Mouse (Mus musculus) T-cell, adult 2 months (primary cell): ENCODE results near the gene Cd300lf.

Source experiments
- DNase-seq: peaks from one replicate; pipeline ENCODE4 v3.0.0; 2022; ENCODE audit warnings: low spot score

Cd300lf gene

DNA sequence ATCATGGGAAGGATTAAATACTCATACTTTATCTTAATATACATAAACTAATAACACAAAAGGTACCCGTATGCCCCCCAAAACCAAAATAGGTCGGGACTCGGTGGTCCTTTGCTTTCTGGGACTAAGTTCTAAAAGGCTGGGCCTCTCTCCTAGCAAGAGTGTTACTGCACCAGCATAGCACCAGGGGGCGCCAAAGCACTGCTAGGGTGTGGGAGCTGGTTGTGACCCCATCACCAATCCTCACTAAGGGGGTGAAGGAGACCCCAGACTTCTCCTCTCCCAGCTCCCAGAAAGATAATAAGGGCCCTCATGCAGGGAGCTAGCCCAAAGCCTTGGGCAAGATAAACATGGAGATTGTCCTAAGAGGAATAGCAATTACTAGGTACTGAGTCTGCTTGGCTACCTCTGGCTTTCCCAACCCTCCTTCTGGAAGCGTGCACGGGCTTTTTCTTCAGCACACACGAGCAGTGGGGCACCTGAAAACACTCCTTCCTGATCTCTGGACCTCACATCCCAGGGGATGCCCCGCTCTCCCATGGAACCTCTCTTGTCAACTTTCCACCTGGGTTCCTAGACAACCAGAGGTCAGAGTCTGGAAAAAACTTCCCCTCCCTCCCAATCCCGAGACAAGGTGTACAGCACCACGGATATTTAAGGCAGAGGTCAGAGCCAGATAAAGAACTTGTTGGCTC, 27.2 kb upstream of the Cd300lf start:
- peak; percentile 74 for DNase-seq

DNA sequence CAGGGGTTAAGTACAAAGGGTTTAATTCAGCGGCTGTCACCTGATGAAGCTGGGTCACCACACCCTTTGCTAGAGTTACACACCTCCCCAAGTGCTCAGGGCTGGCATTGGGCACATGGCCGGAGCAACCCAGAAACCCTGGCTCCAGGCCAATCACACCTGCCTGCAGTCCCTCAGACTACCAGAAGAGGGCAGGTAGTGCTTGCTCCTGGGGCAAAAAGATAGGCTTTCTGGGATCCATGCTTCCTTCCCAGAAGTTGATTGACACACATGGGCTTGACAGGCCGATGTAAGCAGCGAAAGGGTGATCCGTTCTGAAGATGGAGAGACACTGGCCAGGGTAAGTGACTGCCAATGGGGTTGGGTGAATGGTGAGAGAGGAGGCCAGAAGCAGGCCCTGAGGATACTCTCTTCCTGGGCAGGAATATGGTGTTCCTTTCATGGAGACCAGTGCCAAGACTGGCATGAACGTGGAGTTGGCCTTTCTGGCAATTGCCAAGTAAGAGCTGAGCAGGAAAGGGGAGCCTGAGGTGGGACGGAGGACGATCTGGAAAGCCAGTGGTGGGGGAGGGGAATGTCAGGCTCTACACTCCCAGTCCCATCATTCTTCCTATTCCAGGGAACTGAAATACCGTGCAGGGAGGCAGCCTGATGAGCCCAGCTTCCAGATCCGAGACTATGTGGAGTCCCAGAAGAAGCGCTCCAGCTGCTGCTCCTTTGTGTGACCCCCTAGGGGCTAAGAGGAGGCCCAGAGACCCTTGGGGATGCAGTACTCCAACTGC, 26.4 kb upstream of the Cd300lf start:
- peak; percentile 64 for DNase-seq

DNA sequence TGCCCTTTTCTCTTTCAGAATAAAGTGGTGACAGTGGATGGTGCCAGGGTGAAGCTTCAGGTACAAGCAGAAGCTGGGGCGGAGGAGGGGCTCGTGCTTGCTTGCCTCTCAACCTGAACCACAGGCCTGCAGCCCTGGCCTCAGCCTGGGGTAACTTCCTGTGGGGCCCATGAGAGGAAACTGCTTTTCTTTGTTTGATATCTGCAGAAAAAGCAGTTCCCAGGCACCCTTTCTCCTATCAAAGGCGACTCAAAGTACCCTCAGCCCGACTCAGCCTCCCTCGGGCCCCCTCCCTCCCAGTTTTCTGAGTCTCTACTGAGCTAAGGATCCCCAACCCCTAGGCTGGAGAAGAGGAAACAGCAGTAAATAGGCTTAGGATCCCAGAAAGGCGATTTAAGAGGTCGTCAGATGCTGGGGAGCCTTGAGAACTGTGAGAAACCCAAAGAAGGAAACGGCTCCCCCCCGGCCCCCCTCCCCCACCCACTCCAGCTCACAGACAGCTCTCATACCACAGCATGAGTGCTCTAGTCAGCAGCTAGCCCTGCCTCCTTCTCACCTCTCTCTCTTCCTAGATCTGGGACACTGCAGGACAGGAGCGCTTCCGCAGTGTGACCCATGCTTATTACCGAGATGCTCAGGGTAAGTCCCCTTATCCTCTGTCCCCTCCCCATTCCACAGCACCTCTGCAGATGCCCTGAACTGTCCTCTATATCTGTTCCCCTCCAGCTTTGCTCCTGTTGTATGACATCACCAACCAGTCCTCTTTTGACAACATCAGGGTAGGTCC, 24.3 kb upstream of the Cd300lf start:
- DNase-seq, result peak; percentile 87

GRCm38 (mm10) chr11:115155053-115155634, 21.4 kb upstream of the Cd300lf start:
- DNase-seq, result peak; percentile 50

- DNase-seq, result peak; percentile 93
These were observed 20.0 kb upstream of the Cd300lf start for GRCm38 (mm10) chr11:115153699-115154292.

GRCm38 (mm10) chr11:115153088-115153487, 19.3 kb upstream of the Cd300lf start:
- no peak for DNase-seq

- DNase-seq, result no peak
These were observed 18.1 kb upstream of the Cd300lf start for GRCm38 (mm10) chr11:115151755-115152429.

- peak; percentile 56 for DNase-seq
These were observed 17.0 kb upstream of the Cd300lf start for GRCm38 (mm10) chr11:115150741-115151254.

DNA sequence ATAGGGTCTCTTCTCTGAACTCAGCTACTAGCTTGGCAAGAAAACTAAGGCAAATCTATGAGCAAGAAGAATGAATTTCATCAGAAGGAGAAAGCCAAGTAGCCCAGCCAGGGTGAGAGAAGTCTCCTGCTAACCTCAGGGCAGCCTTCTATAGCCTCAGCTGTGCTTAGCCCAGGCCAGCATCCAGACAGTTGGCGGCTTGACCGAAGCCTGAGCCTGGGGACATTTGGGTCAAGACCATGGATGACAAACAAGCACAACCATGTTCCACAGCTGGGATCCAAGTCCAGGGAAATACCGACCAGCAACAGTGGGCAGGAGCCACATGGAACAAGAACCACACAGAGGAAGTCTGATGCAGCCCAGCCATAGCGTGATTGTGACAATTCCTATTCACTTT, 14.0 kb upstream of the Cd300lf start:
- no peak for DNase-seq

DNA sequence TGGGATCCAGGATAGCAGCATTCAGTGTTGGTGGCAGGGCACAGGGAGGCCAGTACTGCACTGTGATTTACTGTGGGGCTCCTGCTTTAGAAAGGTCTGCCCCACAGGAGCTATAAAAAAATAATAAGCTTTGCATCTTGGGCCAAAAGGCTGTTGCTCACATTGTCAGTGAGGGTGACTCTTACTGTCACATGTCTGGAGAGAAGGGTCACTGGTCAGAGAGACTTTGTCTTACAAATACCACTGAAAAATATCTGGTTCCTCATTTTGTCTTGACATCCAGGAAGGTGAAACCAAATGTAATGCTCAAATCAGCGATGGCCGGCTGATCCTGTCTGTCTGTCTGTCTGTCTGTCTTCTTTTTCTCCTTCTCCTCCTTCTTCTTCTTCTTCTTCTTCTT, 8.2 kb upstream of the Cd300lf start:
- no peak for DNase-seq

DNA sequence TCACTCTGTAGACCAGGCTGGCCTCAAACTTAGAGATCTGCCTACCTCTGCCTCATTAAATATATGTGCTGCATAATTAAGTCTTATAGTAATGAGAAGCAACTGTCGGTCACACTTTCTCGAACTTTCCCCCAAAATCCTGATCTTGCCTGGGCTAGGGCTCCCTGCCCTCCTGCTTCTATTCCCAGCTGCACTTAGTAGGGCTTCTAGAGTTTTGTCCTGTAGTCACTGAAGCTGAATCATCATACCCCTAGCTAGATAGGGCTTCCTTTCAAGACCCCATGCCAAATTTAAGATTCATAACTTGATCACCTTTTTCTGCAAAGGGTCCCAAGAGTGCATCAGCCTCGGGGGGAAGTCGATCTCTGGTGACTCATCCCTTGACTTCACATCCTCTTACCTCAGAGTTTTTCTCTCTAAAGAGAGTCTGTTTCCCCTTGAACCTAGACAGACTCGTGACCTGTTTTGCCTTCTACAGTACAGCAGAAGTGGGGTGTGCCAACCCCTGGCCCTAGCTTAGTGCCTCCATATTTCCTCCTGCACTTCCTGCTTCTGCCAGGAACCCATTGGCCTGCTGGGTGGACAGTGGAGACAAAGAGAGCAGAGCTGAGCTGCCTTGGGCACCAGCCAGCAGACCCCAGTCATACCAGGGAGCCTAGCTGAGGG, 4.9 kb upstream of the Cd300lf start:
- DNase-seq, result no peak

DNA sequence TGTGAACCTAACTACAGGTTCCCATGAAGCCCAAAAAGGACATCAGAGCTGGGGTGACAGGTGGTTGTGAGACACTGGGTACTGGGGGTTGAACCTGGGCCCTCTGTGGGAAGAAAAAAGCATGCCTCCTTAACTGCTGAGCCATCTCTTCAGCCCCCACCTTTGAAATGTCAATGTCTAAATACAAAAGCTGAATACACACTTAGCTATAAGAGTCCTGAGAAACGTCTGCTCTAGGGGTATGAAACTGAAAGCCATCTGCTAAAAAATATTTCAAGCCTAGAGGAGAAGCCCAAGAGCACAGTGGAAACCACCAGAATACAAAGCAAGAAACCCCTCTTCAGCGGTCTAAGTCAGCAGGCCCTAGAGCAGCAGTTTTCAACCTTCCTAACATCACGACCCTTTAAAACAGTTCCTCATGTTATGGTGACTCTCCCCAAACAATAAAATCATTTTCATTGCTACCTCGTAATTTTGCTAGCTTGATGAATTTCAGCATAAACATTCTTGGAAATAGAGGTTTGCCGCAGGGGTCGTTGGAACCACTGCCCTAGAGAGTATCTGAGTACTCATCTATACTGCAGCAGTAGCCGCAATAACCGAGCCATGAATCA, 1.9 kb downstream of the Cd300lf start:
- DNase-seq, result no peak

- DNase-seq, result no peak
These were observed 4.2 kb downstream of the Cd300lf start for GRCm38 (mm10) chr11:115129508-115130126.

- peak; percentile 11 for DNase-seq
These were observed 5.3 kb downstream of the Cd300lf start for GRCm38 (mm10) chr11:115128483-115128882.

- no peak for DNase-seq
These were observed 14.4 kb downstream of the Cd300lf start for GRCm38 (mm10) chr11:115119409-115119808.

- no peak for DNase-seq
These were observed 21.6 kb downstream of the Cd300lf start for GRCm38 (mm10) chr11:115112196-115112595.

- no peak for DNase-seq
These were observed 23.5 kb downstream of the Cd300lf start for GRCm38 (mm10) chr11:115110271-115110670.

GRCm38 (mm10) chr11:115108176-115108575, 25.6 kb downstream of the Cd300lf start:
- no peak for DNase-seq

DNA sequence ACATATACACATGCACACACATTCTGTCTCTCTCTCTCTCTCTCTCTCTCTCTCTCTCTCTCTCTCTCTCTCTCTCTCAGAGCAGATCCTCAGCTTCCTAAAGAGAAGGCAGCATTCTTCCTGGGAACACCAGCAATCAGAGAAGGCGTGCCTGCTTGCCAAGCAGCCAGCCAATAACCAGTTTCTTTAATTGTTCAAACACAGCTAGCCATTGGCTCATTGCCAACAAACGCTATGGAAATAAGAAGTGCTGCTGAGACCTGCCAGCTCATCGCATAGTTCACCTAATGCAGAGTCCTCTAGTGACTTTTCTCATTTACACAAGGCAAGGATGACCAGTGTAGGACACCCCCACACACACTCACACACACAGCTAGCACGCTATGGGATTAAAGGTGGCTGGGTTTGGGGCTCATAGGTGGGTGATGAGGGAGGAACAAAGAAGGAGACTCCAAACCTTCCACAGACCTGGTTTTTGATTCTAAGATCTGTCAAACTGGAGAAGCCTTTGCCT, 26.3 kb downstream of the Cd300lf start:
- no peak for DNase-seq
